Mouse (Mus musculus) E14TG2a.4 (cell line): ENCODE measurements around the gene Gm45213.

ENCODE experiments used
- CTCF ChIP-seq: conservative IDR thresholded peaks from 2 replicates; pipeline ENCODE4 v1.5.1; 2014; ENCODE audit warnings: low read length
- NANOG ChIP-seq: IDR thresholded peaks from 2 replicates; pipeline ENCODE4 v1.6.1; 2014; ENCODE audit warnings: borderline replicate concordance, low read length, mixed read lengths
- POU5F1 ChIP-seq: IDR thresholded peaks from 2 replicates; pipeline ENCODE4 v1.6.1; 2014; ENCODE audit warnings: low read length, borderline replicate concordance

DNA sequence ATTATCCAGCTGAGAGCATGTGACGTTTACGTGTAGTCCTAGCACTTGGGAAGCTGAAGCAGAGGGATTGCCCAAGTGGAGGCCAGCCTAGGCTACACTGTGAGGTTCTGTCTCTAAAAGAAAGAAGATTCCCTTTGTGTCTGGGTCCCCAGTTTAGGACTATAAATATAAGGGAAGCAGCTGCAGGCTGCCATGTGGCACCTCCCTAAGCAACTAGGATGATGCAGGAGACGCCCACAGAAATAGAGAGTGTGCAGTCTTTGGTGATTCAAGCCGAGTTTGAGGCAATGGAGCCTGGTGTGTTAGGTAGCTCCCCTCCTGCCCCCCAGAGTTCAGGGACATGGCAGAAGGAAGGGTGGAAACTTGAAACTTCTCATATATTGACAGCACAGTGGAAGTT lies 44.2 kb downstream of the Gm45213 start:
- TF ChIP-seq POU5F1 (no peak), CTCF (no peak), NANOG (no peak)
